Mouse (Mus musculus): ENCODE results near the gene Rngtt.
A peak's percentile ranks its signal among the peaks of the same experiment; 100 is the strongest.
"Not testable (repeated sequence)": the region's sequence is repeated elsewhere in the genome, so short reads cannot be mapped to it uniquely, and the experiment has no call there.

Gene Rngtt

DNA sequence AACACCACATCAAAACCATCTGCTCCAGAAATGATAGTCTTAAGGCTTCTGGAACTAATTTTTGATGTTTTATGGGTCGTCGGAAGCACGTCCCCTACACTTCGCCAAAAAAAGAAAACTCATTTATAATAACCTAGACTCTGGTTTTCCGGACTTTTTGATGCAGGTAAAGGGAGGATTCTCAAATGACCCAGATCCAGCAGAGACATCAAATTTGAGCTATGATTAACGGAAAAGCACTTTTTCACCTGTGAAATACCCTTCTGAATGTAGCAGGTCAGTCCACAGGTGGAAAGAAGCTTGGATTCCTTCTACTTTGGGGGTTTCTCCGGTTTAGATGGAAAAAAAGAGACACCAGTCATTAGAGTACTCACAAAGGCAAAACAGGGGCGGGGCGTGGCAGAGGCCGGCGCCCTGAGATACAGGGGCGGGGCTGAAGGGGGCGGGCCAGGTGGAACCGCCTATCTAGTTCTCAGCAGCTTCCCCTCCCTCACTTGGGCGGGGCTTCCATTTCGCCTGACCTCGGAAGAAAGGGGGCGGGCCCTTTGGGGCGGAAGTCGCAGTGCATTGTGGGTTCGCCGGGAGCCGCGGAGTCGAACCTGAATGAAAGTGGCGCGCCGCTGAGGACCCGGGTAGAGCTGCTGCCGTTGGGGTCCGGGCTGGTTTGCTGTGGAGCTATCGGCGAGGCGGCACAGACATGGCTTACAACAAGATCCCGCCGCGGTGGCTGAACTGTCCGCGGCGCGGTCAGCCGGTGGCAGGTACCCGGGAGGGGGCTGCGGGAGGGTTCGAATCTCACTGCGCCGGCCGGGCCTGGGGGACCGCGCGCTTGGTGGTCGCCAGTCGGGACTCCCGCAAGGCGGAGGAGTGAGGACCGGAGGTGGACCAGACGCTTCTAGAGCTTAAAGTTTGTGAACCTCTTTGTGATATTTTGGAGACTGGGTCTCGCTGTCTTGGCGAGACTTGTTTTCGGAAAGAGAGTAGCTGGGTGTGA lies at the start of gene Rngtt:
Gene Rngtt (plus strand): TSS at position 548 of the 994 bp plus-strand sequence.
- peak; percentile 95 for DNase-seq

DNA sequence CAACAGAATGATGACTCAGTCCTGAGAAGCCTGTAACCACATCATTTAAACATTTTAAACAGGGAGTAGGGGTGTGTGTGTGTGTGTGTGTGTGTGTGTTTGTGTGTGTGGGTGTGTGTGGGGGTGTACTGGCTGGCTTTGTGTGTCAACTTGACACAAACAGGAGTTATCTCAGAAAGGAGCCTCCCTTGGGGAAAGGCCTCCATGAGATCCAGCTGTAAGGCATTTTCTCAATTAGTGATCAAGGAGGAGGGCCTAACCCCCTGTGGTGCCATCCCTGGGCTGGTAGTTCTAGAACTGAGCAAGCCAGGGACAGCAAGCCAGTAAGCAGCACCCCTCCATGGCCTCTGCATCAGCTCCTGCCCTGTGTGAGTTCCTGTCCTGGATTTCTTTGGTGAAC lies 49.8 kb upstream of the Rngtt start:
- no peak for DNase-seq

DNA sequence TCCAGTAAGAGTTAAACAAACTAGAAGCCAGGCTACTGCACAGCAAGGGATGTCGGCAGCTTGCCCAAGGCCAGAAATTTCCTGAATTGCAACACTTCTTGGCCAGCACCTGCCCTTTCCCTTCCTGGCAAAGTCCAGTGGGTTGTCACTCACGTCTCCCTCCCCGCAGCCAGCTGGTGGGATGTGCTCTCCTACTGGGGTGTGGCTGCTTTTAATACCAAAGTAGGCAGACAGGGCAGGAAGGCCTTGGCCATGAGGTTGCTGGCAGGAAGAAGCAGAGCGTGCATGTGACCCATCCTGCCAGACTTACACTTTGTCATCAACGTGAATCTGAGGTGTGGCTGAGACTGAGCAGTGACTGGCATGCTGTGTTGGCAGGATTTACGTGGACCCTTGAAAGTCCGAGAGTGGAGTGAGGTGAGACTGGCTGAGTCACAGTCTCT lies 48.8 kb upstream of the Rngtt start:
- DNase-seq: peak; percentile 86

DNA sequence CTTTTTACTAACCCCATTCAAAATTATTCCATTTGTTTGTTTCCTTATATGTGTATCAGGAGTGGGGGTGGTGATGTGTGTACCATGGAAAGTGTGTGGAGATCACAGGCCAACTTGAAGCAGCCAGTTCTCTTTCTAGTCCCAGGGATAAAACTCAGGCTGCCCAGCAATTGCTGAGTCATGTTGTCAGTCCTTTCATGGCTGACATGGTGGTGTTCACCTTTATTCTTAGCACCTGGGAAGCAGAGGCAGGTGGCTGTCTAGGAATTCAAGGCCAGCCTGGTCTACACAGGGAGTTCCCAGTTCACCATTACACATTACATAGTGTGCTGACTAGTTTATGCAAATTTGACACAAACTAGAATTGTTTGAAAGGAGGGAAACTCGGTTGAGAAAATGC lies 47.2 kb upstream of the Rngtt start:
- DNase-seq: no peak

- no peak for DNase-seq
Observed at GRCm38 (mm10) chr4:33264979-33265726, 45.0 kb upstream of the Rngtt start.

DNA sequence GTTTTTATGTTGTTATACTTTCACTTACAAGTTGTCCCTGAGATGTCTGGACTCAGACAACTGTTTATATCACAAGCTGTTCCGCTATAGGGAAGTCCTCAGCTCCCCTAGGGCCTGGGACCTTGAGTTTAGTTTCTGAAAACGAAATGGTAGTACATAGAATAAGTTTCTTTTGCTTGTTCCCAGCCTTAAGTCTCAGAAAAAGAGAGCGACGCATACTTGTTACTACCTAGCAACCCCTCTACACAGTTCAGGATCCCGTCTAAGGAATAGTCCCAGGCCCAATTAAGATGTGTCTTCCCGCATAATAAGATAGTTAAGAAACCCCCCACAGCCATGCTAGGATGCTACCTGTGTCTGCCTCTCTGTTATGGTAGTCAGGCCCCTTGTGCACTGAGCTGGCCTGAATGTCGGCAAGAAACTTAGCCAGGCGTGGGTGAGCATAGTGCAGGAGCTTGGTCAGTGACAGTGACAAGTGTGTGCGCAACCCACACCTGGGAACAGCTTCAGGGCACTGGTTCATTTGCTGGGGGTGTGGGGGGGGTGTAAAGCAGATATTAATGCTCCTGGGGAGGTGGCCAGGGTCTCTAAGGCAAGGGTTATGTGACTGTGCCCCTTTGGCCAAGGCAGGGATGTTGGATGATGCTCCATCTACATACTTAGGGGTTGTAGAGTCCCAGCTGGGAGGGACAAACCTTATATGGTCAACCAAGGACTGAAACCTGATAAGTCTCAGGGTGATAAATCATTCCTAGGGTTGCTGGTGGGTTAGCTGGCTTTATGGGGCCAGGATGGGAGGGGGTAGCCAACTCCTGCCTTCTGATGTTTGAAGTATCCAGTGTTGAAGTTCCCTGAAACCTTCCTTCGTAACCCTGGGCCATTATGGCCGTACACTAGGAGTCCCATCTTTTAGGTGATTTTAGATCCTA lies 39.5 kb upstream of the Rngtt start:
- no peak for DNase-seq

- DNase-seq: no peak
Observed at GRCm38 (mm10) chr4:33273437-33273836, 36.7 kb upstream of the Rngtt start.

- DNase-seq: no peak
Observed at GRCm38 (mm10) chr4:33281891-33282685, 28.0 kb upstream of the Rngtt start.

- DNase-seq: no peak
Observed at GRCm38 (mm10) chr4:33284083-33284880, 25.8 kb upstream of the Rngtt start.

DNA sequence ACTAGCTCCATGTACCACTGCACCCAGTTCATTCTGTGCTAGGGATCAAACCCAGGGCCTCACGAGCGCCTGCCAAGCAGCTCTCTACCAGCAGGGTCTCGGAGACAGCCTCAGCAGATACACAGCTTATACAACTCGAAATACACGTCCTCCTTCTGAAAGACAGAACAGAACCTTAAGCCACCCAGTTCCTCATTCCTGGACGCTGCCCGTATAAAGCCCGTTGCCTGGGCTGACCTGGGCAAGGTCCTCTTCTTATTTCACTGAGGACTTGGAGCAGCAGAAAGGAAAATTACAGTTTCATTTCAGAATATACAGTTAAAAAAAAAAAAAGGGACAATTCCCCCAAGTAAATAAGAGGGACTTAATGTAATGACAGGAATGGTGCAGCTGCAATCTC lies 24.7 kb upstream of the Rngtt start:
- DNase-seq: no peak

GRCm38 (mm10) chr4:33289106-33289650 lies 20.9 kb upstream of the Rngtt start:
- no peak for DNase-seq

DNA sequence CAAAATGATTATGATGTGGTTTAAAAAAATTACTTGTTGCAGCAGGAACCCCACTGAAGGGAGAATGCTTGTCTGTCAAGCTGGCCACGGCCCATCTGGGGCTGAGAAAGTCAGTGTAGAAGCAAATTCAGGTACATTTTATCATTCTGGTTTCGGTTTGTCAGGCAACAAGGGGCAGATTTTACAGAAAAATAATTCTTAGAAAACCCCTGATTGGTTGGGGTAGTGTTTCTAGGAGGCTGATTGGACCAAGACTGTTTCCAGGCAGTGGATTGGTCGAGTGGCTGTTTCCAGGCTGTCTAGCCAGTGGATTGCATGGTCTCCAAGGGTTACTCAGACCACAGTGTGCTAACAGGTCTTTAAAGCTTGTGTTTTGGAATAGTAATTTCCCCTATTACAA lies 20.1 kb upstream of the Rngtt start, which contains the start of gene Pnrc1:
Gene Pnrc1 (minus strand): TSS at position 162 of the 400 bp plus-strand sequence.
- peak; percentile 20 for DNase-seq

GRCm38 (mm10) chr4:33290878-33291277 lies 19.2 kb upstream of the Rngtt start:
- no peak for DNase-seq

GRCm38 (mm10) chr4:33292409-33293370 lies 17.4 kb upstream of the Rngtt start:
- DNase-seq: peak; percentile 42

DNA sequence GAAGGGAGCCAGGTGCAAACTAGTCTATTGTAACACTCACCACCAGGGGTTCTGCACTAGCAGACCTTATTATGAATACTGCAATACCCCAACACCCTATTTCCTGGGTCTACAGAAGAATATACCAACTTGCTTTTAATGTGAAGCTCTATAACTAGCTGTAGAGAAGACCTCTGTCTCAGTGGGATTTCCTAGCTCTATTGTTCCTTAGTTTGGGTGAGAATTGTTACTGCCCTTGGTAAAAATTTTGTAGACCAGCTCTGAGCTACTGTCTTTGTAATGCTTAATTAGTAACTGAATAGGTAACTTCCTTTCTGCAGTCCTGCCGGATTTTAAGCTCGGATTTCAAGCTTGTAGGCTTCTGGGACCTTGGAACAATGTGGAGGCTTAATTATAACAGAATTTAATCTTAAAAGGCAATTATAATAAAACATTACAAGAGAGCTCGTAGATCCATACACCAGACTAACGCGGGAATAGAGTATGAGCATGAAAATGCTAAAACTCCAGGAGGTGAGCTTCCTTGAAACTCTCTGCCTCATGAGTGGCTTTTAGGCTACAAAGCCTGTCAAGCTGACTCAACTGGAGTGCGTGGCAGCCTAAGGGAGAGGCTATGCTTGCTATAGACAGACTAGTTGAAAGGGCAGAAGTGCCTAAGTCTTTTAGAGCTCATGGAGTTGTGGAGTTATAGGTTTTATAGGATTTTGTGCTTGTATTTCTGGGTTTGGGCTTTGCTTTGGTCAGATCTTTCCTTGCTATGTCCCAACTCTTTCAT lies 9.0 kb upstream of the Rngtt start:
- not testable (repeated sequence) for DNase-seq

DNA sequence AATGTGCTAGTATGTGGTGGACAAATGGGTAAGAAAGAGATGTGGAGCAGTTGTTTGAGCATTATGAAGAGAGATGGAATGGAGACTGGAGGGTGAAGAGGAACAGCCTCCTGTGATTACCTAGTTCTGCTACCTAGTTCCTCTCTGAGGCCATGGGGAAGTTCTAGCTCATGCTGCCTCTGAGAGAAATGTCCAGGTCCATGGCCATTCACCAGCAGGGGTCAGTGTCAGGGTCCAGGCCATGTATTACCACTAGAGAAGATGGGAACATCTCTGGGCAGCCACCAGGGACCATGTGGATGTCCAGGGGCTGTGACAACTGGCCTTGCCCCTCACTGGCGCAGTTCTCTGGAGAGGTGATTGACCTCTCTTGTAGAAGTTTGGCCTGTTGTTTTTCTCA lies 7.1 kb upstream of the Rngtt start:
- no peak for DNase-seq

GRCm38 (mm10) chr4:33307146-33307545 lies 3.0 kb upstream of the Rngtt start:
- DNase-seq: no peak

GRCm38 (mm10) chr4:33310840-33311437 lies 828 bp downstream of the Rngtt start:
- no peak for DNase-seq

All from cerebellum, adult 9-11 months (tissue).